Mouse (Mus musculus): ENCODE measurements at regions not wholly inside any gene's neighbourhood (a gene's known extent, or its start where the extent isn't known, plus 50 kb on each side); places are given as distances from the start of the nearest gene placed in this dataset.

GRCm38 (mm10) chr4:81506306-81506705 lies 63.7 kb upstream of the Mpdz start:
- TF ChIP-seq POLR2A (IDR thresholded peaks at IDR 0.05; ENCODE audit: insufficient read depth, low read depth, low read length), result no peak
- no peak for TF ChIP-seq CTCF (IDR thresholded peaks at IDR 0.05; ENCODE audit: insufficient read depth, low read depth, low read length)

Measured in olfactory bulb, adult 2 months (tissue).